Mouse (Mus musculus) inflammation-experienced regulatory T-cells (primary cell): ENCODE data around the gene Angel1. TPM values are rescaled to one million over a fixed set of nuclear protein-coding genes. Genes with fewer than 3 reads are reported as not detected.

ENCODE experiments used
- polyA plus RNA-seq, 2 experiments: library from polyadenylated mRNA; unstranded; fragments of 100-300 nt; shearing (Covaris generic); gene quantifications; one replicate each; pipeline ENCODE4 v1.2.1; 2017

Gene Angel1
- polyA plus RNA-seq: 10 to 100 TPM; 12.4 to 21.5 TPM

GRCm38 (mm10) chr12:86726120-86726640 lies at the start of gene Angel1:
Gene Angel1 (minus strand): TSS chr12:86726460.

GRCm38 (mm10) chr12:86734319-86734810 lies 8.1 kb upstream of the Angel1 start, which contains the start of gene Lrrc74a:
Gene Lrrc74a (plus strand): TSS chr12:86734369.

GRCm38 (mm10) chr12:86678591-86679545 lies 47.4 kb downstream of the Angel1 start, which contains the start of gene Vash1:
Gene Vash1 (plus strand): TSS chr12:86678700.

Other genes with a start within 250 kb of the Angel1 start
- gene Vash1, start 47.8 kb downstream of the Angel1 start, polyA plus RNA-seq: under 1 TPM; 0.25 to 0.43 TPM
- gene Lrrc74a, start 7.9 kb upstream of the Angel1 start, polyA plus RNA-seq: under 1 TPM in 1 of 2 experiments, not detected in 1; 0.15 TPM
- gene Irf2bpl, start 158.3 kb upstream of the Angel1 start, polyA plus RNA-seq: 100 to 1,000 TPM in 1 of 2 experiments, 10 to 100 TPM in 1; 83.7 to 103 TPM
- 10 to 100 TPM; 24.7 to 32.1 TPM for gene Cipc, start 220.6 kb upstream of the Angel1 start, polyA plus RNA-seq